ENCODE assay signal across 10 mouse cellular contexts in the genomic region with DNA sequence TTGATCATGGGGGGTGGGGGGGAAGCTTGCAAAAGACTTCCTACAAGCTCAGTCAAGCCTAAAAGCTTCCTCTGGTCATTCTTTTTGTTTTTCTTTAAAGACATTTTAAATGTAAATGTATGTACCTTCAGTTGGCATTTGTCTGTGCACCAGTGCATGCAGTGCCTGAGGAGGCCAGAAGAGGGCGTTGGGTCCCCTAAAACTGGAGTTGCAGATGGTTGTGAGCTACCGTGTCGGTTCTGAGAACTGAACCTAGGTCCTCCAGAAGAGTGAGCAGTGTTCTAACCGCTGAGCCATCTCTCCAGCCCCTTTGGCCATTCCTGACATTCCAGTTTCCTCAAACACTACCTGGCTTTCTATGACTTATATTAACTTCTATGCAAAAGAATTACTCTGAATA. TPM values are rescaled to one million over a fixed set of nuclear protein-coding genes. Genes with fewer than 3 reads are reported as not detected.
DNase-seq lines count a peak whose midpoint lies in the region; ATAC-seq and TF ChIP-seq lines count a peak whose summit lies in the region.
"Had no signal": no experiment of that assay in that cellular context is flagged by ENCODE, and none has a peak within 500 bp of the region (broad histone marks: within the 10 kb centered on the region; RNA-seq: fewer than 3 reads in every experiment).

No protein-coding gene starts in this region.

- no peak overlapping the region for H3K4me3 ChIP-seq in cerebellum, adult 2 months (replicated peaks; ENCODE audit: insufficient read depth, low read depth, low read length)
- H3K4me3 ChIP-seq in liver, embryonic 12.5 days = no peak overlapping the region
- H3K4me3 ChIP-seq in ES-Bruce4 (ENCODE audit: low read depth, low read length) = no peak overlapping the region
- H3K4me3 ChIP-seq: kidney, embryonic 15.5 days had no signal

- H3K27ac ChIP-seq in cerebellum, adult 2 months (ENCODE audit: insufficient read depth, low read length) = peak overlapping the region; percentile 92
- H3K27ac ChIP-seq in liver, embryonic 12.5 days = no peak overlapping the region
- peak overlapping the region; percentile 39 for H3K27ac ChIP-seq in ES-Bruce4 (ENCODE audit: insufficient read depth, low read length)
- H3K27ac ChIP-seq: kidney, embryonic 15.5 days had no signal

- H3K9ac ChIP-seq in liver, embryonic 12.5 days = no peak overlapping the region
- no peak overlapping the region for H3K9ac ChIP-seq in ES-Bruce4 (ENCODE audit: low read depth, poor library complexity, severe bottlenecking)
- H3K9ac ChIP-seq: kidney, embryonic 15.5 days had no signal

- WGBS in cerebellum, adult 2 months = 68% methylated on average over 4 of the region's 4 CpGs
- 53% methylated on average over 4 of the region's 4 CpGs for WGBS in liver, embryonic 12.5 days (ENCODE audit: insufficient replicate concordance)

- no peak for TF ChIP-seq EP300 in ES-Bruce4 (IDR thresholded peaks at IDR 0.05; ENCODE audit: insufficient read depth, low read depth, low read length)

- DNase-seq in cerebellum, adult 2 months = peak; percentile 45 to 65
- DNase-seq in cerebellum, adult 11 months = no peak
- DNase-seq in liver = peak; percentile 36
- peak; percentile 45 to 59 for DNase-seq in cerebellum, postnatal 36 days
- no peak for DNase-seq in ovary, adult 18-20 months (ENCODE audit: low spot score)

- H3K36me3 ChIP-seq in liver, embryonic 12.5 days = no peaks in the 10 kb centered on the region
- no peaks in the 10 kb centered on the region for H3K36me3 ChIP-seq in ES-Bruce4 (ENCODE audit: control insufficient read depth, insufficient read depth, low read length, poor library complexity, severe bottlenecking)
- H3K36me3 ChIP-seq: kidney, embryonic 15.5 days had no signal

- peak; percentile 49; the same call in 1 of the 2 replicates for TF ChIP-seq CTCF in cerebellum, adult 2 months (IDR thresholded peaks at IDR 0.05; ENCODE audit: borderline replicate concordance, insufficient read depth, low read depth, low read length)
- TF ChIP-seq CTCF in ES-Bruce4 (IDR thresholded peaks at IDR 0.05; ENCODE audit: low read depth, low read length) = peak; percentile 77

- no peak for TF ChIP-seq POLR2A in cerebellum, adult 2 months (IDR thresholded peaks at IDR 0.05; ENCODE audit: borderline replicate concordance, insufficient read depth, low read length)
- TF ChIP-seq POLR2A in ES-Bruce4 (IDR thresholded peaks at IDR 0.05; ENCODE audit: insufficient read depth, low read length) = no peak

- H3K4me1 ChIP-seq in cerebellum, adult 2 months (ENCODE audit: control insufficient read depth, insufficient read depth, low read length) = peaks cover 11% of the 10 kb centered on the region
- H3K4me1 ChIP-seq in liver, embryonic 12.5 days = 0 out of 2 replicates have a peak, but pooled peaks cover 4% of the 10 kb centered on the region
- peaks cover 9% of the 10 kb centered on the region for H3K4me1 ChIP-seq in ES-Bruce4 (ENCODE audit: control insufficient read depth, insufficient read depth, low read length)
- H3K4me1 ChIP-seq: kidney, embryonic 15.5 days had no signal

- H3K9me3 ChIP-seq in liver, embryonic 12.5 days (replicated peaks) = peaks cover 3% of the 10 kb centered on the region; the same call in 1 of the 2 replicates
- no peaks in the 10 kb centered on the region for H3K9me3 ChIP-seq in ES-Bruce4 (replicated peaks; ENCODE audit: control insufficient read depth, insufficient read depth, low read length, poor library complexity, severe bottlenecking)
- H3K9me3 ChIP-seq: kidney, embryonic 15.5 days had no signal

- no peaks in the 10 kb centered on the region for H3K27me3 ChIP-seq in cerebellum, adult 2 months (ENCODE audit: control insufficient read depth, insufficient read depth, low read length)
- peaks cover 29% of the 10 kb centered on the region; the same call in 1 of the 2 replicates for H3K27me3 ChIP-seq in liver, embryonic 12.5 days (replicated peaks)
- no peaks in the 10 kb centered on the region for H3K27me3 ChIP-seq in ES-Bruce4 (ENCODE audit: control insufficient read depth, insufficient read depth, low read length, poor library complexity, severe bottlenecking)

- no peak for ATAC-seq in liver, embryonic 12.5 days
- ATAC-seq in inflammation-experienced regulatory T-cells, adult 6 months = no peak

- no peak overlapping the region for H3K4me2 ChIP-seq in liver, embryonic 12.5 days
- H3K4me2 ChIP-seq: kidney, embryonic 15.5 days; midbrain, embryonic 11.5 days had no signal

RNA-seq across cellular contexts. Expression of gene Ubtf, which starts 20.1 kb away (rescaled TPM):
- 94.6 and 95.8 TPM in 2 replicates for polyA plus RNA-seq in cerebellum, adult 2 months (2012; rRNA removed)
- polyA plus RNA-seq in liver, embryonic 12.5 days (2016; fragmentation: Nextera tagmentation; extraction: Ambion mirVana) = 97.2 and 98.8 TPM in 2 replicates
- polyA plus RNA-seq in ES-Bruce4 (2011; ENCODE audit: insufficient read depth, insufficient read length, low read depth, missing spikeins) = 81.7 and 82.0 TPM in 2 replicates
- 10 to 100 TPM; 42.5 to 45.0 (median 44.6) TPM for polyA plus RNA-seq in inflammation-experienced regulatory T-cells, adult 6 months (2017; shearing (Covaris generic))

RNA-seq across cellular contexts. Expression of gene Slc4a1, which starts 26.4 kb away (rescaled TPM):
- polyA plus RNA-seq in cerebellum, adult 2 months (2012; rRNA removed) = 0.72 and 0.90 TPM in 2 replicates
- polyA plus RNA-seq in liver, embryonic 12.5 days (2016; fragmentation: Nextera tagmentation; extraction: Ambion mirVana) = 913 and 972 TPM in 2 replicates
- 0.48 and 0.53 TPM in 2 replicates for polyA plus RNA-seq in ES-Bruce4 (2011; ENCODE audit: insufficient read depth, insufficient read length, low read depth, missing spikeins)
- polyA plus RNA-seq in inflammation-experienced regulatory T-cells, adult 6 months (2017; shearing (Covaris generic)) = under 1 TPM in 1 of 3 experiments, not detected in 2; 0.08 TPM

RNA-seq across cellular contexts. Expression of gene Atxn7l3, which starts 43.2 kb away (rescaled TPM):
- 93.3 and 101 TPM in 2 replicates for polyA plus RNA-seq in cerebellum, adult 2 months (2012; rRNA removed)
- polyA plus RNA-seq in liver, embryonic 12.5 days (2016; fragmentation: Nextera tagmentation; extraction: Ambion mirVana) = 7.3 and 7.5 TPM in 2 replicates
- 44.3 and 50.3 TPM in 2 replicates for polyA plus RNA-seq in ES-Bruce4 (2011; ENCODE audit: insufficient read depth, insufficient read length, low read depth, missing spikeins)
- polyA plus RNA-seq in inflammation-experienced regulatory T-cells, adult 6 months (2017; shearing (Covaris generic)) = 1 to 10 TPM; 6.5 to 8.0 (median 6.9) TPM

RNA-seq across cellular contexts. Expression of gene Rundc3a, which starts 53.6 kb away (rescaled TPM):
- polyA plus RNA-seq in cerebellum, adult 2 months (2012; rRNA removed) = 446 and 460 TPM in 2 replicates
- 1.9 and 2.1 TPM in 2 replicates for polyA plus RNA-seq in liver, embryonic 12.5 days (2016; fragmentation: Nextera tagmentation; extraction: Ambion mirVana)
- 7.0 and 9.5 TPM in 2 replicates for polyA plus RNA-seq in ES-Bruce4 (2011; ENCODE audit: insufficient read depth, insufficient read length, low read depth, missing spikeins)
- 1 to 10 TPM; 1.8 to 3.2 (median 2.0) TPM for polyA plus RNA-seq in inflammation-experienced regulatory T-cells, adult 6 months (2017; shearing (Covaris generic))

RNA-seq across cellular contexts. Expression of gene Tmub2, which starts 54.9 kb away (rescaled TPM):
- polyA plus RNA-seq in cerebellum, adult 2 months (2012; rRNA removed) = 82.7 and 85.3 TPM in 2 replicates
- 28.4 and 28.9 TPM in 2 replicates for polyA plus RNA-seq in liver, embryonic 12.5 days (2016; fragmentation: Nextera tagmentation; extraction: Ambion mirVana)
- polyA plus RNA-seq in ES-Bruce4 (2011; ENCODE audit: insufficient read depth, insufficient read length, low read depth, missing spikeins) = 19.7 and 20.0 TPM in 2 replicates
- 10 to 100 TPM; 43.1 to 61.2 (median 51.8) TPM for polyA plus RNA-seq in inflammation-experienced regulatory T-cells, adult 6 months (2017; shearing (Covaris generic))

Comparison
In these comparisons a context has a peak if more than half of its experiments do, and no peak if none do; other contexts are left out.
1. DNase-seq: peak in cerebellum, adult 2 months (2 of 2), liver (single experiment) and cerebellum, postnatal 36 days (2 of 2); none in cerebellum, adult 11 months (single experiment) and ovary, adult 18-20 months (single experiment).
2. RNA of gene Slc4a1, which starts 26.4 kb away (polyA plus RNA-seq): 913 to 972 TPM in liver, embryonic 12.5 days; 0.72 to 0.90 TPM in cerebellum, adult 2 months, 0.48 to 0.53 TPM in ES-Bruce4 and 0.08 TPM in inflammation-experienced regulatory T-cells, adult 6 months; every median in the first group is over 100 times any median in the second.